Mouse (Mus musculus): ENCODE results near the gene Prkaca. TPM values are rescaled to one million over a fixed set of nuclear protein-coding genes. Genes with fewer than 3 reads are reported as not detected.
"Not testable (repeated sequence)": the region's sequence is repeated elsewhere in the genome, so short reads cannot be mapped to it uniquely, and the experiment has no call there.

Prkaca gene
- total RNA-seq, 2 experiments from 2014 or later = 257 to 273 TPM

DNA sequence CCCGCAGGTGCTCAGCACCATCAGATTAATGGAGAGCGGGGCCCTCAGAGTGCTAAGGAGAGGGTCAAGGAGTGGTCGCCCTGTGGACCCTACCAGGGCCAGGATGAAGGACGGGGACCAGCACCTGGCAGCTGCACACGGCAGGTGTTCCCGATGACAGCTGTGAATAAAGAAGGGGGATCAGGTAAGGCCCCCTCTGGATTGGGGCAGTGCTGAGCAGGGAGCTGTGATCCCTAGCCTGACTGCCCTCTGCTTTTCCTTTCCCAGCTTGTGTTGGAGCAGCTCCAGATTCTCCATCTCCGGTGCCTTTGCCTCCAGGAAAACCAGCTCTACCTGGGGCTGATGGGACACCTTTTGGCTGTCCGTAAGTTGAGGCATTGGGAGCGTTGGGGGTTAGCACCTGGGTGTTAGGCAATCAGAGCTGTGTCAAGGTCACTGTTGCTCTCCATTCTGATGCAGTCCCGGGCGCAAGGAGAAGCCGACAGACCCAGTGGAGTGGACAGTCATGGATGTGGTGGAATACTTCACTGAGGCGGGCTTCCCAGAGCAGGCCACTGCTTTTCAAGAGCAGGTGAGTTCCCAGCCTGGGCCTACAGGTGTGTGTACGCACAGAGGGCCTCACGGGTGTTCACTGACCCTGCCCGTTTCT is 26.4 kb downstream of the Prkaca start:
- no peak for DNase-seq (ENCODE audit: extremely low spot score in 1 of 2, low spot score in 1 of 2)

DNA sequence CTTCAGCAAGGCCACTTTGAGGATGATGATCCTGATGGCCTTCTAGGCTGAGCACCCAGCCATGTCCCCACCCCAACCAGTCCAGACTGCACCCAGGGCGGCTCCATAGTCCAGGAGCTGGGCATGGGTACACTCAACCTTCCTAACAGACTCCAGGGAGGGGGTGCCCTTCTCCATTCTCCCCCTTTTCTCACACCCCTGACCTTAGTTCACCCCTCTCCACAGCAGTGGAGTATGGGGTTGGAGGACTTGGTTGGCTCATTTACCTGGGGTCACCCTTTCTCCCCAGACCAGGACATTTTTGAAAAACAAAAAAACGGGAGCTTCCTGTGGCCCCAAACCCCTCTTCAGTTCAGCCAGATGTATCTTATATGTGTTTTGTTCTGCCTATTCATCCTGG is 27.0 kb downstream of the Prkaca start:
- DNase-seq (ENCODE audit: extremely low spot score in 1 of 2, low spot score in 1 of 2) = no peak

DNA sequence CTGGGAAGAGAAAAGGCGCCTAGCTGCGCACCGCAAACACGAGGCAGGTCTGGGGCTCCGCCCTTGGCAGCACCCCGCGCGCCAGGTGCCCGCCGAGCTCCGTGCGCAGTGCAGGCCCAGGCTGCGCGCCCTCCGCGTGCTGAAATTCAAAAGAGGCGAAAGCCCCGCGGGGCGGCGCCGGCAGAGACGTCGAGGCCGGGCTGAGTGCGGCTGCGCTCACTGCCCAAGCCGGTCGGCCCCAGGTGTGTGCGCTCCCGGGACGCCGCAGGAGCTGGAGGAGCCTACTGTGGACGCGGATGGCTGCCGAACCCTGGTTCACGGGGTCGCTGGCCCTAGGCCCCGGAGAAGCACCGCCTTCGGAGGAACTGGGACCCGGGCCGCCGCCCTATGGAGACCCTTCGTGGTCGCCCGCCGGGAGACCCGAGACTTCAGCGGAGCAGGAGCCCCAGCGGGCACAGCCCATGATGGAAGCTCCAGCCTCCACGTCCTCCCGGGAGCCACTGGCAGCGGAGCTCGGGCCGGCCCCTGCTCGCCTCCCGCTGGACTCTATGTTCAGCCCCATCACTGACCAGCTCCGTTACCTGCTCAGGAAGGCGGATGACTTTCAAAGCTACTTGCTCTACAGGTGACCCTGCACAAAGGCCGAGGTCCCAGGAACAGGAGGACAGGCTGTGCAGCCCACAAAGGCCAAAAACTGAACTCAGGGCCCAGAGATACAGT is 28.6 kb downstream of the Prkaca start, which contains the start of gene 1700067K01Rik:
TSS of gene 1700067K01Rik (plus strand) at position 222 of the 720 bp plus-strand sequence.
- DNase-seq (ENCODE audit: extremely low spot score in 1 of 2, low spot score in 1 of 2) = no peak

DNA sequence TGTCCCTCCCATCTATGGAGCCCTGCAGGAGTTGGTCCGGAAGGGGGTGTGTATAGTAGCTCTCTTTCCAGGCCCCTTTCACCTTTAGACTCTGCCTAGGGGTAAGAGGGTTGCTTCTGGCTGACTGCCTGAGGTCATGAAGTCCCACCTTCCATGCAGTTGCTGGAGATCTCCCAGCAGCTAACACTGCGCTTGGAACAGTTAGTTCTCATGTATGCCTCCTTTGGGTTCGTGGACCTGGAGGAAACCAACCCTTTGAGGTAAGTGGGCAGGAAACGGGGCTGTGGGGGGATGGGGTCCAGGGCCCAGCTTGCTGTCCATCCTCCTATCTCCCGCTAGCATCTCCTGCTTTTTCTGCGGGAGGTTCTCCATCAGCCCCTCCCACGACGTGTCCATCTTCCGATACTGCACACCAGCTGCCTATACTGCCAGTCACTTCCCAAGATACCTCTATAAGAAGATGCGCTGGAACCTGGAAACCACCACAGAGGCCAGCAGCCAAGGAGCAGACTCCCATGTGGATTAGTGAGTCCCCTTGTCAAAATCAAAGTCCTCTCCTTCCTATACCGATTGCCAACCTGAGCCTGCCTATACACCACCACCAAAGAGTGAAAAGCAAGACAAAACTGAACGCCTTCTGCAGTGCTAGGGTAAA is 30.3 kb downstream of the Prkaca start:
- DNase-seq (ENCODE audit: extremely low spot score in 1 of 2, low spot score in 1 of 2) = no peak

DNA sequence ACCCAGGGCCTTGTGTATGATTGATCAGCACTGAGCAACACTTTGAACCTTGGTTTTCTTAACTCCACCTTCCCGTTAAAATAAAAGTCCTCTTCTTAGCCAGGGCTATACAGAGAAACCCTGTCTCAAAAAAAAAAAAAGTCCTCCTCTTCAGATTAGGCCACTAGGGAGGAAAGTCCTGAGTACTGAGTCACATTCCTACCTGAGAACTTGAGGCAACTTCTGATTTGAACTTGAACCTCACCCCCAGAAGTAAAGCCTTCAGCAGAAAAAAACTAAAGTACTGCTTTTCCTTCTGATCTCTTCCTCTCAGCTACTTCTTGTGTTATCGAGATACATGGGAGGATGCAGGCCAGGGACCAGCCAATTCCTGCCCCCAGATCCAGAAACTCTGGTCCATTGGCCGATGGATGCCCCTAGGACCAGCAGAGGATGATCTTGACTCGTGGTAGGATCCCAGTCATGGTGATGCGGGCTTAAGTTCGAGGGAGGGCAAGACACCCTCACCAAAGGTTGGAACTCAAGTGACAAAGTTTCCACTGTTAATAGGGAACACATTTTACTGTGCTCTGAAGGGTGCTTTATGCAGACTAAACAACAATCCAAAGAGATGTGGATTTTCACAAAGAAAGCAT is 30.9 kb downstream of the Prkaca start:
- DNase-seq (ENCODE audit: extremely low spot score in 1 of 2, low spot score in 1 of 2) = no peak

DNA sequence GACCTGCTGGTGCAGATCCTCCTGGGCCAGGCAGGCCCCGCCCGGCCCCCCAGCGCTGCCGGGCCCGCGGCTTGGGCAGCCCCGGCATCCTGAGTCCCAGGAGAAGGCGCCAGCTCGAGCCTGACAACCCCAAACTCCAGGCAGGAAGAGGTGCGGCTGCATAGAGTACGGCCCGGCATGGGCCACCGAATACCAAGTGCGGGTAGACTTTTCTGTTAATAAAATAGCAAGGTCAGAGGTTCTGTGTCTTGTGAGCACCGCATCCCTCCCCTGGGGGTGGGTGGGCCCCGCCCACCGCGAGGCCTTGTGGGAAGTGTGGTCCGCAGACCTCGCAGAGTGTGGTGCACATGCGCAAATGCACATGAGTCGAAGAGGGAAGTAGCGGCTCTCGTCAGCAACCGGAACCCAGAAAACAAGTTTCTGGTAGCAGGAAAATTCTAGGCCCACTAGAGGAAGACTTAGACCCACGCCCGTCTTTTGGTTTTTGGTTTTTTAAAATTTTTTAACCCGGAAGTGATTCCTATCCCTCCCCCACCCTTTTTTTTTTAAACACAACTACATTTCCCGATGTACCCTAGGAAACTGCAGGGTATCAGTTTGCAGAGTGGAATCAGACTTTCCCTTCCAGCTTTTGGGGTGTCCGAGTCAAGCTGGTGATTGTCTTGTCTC is 31.9 kb downstream of the Prkaca start:
- peak; percentile 83 to 90 for DNase-seq (ENCODE audit: extremely low spot score in 1 of 2, low spot score in 1 of 2)

DNA sequence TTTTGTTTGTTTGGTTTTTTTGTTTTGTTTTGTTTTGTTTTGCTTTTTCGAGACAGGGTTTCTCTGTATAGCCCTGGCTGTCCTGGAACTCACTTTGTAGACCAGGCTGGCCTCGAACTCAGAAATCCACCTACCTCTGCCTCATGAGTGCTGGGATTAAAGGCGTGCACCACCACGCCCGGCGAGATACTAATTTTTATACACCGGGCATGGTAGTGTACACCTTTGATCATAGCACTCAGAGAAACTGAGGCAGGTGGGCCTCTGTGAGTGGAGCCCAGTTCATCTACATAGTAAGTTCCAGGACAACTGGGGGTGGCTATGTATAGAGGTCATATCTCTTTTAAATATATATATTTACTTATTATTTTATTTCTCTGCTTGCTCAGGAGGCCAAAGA is 32.7 kb downstream of the Prkaca start:
- DNase-seq (ENCODE audit: extremely low spot score in 1 of 2, low spot score in 1 of 2) = not testable (repeated sequence)

DNA sequence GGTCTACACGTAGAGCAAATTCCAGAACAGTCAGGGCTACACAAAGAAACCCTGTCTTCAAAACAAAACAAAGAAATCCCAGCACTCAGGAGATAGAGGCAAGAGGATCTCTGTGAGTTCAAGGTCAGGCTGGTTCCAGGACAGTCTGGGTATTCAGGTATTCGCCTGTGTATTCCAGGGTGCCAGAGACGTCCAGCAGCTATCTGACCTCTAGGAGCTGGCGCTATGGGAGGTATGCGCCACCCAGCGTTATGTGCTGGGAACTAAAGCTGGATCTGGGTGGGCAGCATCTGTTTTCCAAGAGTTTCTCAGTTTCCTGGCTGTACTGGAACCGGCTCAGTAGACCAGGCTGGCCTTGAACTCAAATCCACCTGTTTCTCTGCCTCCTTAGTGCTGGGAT is 35.6 kb downstream of the Prkaca start:
- no peak for DNase-seq (ENCODE audit: extremely low spot score in 1 of 2, low spot score in 1 of 2)

DNA sequence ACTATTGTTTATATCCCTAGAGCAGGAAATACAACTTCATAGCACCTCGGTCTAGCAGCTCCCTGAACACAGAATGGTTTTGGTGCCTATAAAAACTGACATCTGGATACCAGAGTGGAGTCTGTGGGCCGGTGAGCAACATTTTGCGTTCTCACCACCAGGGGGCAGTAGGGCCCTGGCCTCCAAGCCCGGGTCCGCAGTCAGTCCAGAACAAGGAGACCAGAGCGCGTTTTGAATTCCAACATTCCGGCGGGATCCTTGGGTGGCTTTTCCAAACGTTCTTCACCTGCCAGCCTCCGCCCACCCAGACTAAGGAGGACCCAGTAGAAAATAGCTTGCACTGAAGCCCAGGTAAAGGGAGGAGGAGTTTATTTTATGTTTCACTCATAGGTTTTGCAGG is 37.1 kb downstream of the Prkaca start:
- DNase-seq (ENCODE audit: extremely low spot score in 1 of 2, low spot score in 1 of 2) = peak; percentile 77 to 86

DNA sequence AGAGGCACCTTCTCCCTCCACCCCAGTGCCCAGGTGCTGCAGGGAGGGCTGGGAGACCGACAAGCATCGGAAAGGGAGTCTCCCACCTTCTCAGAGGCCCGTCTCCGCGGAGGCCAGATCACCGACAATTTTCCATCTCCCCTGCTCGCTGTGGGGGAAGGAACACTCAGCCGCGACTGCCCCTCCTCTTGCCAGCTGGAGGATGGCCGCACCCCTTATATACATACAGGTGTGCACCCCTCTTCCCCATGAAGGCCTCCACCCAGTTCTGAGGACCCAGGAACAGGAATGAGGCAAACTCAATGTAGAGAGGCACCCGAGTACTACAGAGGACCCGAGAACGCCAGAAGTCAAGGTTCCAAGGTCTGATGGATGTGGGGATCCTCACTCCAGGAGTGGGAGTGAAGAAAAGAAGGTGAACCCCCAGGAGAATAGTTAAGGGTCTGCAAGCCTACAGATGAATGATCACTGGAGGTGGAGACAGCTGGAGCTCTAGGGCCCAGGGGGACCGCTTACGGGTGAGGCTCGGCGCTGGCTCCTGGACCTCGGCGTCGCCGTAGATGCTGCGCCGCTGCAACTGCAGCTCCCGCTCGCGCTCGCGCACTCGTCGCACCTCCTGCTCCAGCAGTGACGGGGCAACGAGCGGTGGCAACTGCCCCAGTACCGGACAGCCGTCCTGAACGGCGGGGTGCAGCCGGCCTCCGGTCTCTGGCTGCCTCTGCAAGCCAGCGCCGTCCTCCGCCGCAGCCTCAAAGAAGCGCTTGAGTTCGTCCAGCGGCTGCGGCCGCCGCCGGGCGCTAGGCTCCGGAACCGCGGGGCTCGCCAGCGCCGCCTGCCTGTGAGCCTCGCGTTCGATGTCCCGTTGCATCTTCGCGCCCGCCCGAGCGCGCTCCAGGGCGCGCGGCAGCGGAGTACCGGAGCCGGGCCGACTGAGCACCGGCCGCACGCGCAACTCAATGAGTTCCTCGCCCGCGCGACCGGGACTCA is 38.1 kb downstream of the Prkaca start:
- DNase-seq (ENCODE audit: extremely low spot score in 1 of 2, low spot score in 1 of 2) = peak; percentile 55 to 70

DNA sequence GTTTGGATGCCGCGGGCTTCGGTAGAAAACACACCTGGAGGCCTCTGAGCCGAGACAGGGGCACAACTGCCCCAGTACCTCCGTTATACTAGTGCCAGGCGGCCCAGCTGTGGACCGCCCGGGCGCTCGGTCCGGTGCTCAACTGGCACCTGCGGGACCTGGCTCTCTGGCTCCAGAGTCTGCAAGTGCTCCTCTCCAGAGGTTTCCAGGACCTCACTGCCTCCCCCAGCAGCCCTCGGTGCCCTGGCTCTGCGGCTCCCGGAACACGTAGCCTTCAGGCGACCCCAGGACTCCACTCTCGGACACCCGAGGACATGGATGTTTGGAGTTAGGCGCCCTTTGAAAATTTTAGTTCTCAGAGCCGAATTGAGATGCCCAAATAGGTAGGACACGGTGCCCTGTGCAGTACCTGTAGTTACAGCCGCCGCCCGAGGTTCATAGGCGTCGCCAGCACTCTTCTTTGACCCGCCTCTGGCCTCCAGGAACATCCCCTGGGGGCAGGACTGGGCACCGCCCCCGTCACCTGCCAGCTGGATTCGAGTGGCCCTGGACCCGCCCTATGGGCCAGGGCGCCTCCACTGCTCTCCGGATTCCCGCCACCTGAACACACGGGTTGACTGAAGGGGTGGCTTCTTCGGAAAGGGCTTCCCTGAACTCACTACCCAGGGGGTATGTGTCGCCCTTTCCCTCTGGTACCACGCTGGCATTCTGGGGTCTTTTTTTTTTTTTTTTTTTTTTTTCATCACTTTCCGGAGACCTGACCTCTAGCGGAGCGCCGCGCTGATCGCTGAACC is 39.1 kb downstream of the Prkaca start, which contains the start of gene 2210011C24Rik:
TSS of gene 2210011C24Rik (minus strand) at position 467 of the 794 bp plus-strand sequence.
- no peak for DNase-seq (ENCODE audit: extremely low spot score in 1 of 2, low spot score in 1 of 2)

DNA sequence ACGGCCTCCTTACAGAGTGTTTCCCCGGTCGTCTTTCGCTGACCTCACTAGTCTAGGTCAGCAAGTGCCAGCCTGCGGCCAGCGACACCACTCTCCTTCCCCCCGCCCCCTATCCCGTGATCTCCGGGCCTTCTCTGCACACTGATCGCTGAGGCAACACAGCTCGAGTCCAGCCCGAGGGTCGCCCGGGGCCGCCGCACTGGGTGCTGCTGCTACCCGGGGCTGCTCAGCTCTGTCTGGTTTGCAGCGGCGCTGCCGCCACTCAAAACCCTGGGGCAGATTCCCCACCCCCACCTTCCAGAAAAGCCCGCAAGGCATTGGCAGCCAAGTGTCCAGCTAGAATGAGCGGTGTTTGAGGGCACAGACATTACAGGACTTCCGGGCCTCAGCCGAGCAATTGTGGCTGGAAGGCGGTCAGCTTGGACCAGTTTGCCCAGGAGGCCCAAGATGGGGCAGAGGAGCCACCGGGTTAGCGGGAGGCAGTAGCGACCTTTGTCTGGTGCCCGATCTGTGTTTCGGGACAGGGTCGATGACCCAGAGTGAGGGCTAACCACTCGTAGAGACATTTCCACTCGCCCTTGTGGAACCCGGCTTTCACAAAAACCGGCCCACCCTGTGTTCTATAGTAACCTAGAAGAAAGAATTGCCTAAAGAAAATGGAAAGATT is 39.8 kb downstream of the Prkaca start:
- DNase-seq (ENCODE audit: extremely low spot score in 1 of 2, low spot score in 1 of 2) = no peak

DNA sequence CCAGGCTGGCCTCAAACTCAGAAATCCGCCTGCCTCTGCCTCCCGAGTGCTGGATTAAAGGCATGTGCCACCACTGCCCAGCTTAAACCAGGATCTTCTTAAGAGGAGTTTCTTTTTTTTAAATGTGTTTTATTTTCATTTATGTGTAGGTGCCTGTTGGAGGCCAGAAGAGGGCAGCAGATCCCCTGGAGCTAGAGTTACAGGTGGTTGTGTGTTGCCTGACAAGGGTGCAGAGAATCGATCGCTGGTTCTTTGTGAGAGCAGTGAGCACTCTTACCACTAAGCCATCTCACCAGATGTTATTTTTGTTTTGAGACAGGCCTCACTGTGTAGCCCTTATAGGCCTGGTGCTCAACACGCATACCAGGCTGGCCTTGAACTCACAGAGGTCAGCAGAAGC is 43.0 kb downstream of the Prkaca start:
- DNase-seq (ENCODE audit: extremely low spot score in 1 of 2, low spot score in 1 of 2) = no peak

DNA sequence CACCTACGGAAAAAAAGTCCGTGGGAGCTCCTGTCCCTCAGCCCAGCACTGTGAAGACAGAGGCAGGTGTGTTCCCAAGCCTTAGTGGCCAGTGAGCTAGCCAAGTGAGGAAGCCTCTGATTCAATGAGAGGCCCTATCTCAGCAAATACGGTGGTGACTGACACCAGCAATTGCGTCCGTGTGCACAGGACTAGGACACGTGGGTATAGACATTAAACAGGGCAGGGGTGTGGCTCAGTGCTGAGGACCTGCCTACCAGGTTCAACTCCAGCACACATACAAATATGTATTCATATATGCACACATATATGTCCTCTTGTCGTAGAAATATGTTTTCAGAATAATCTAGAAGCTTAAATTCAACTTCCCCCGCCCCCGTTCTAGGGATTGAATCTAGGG is 46.9 kb downstream of the Prkaca start:
- no peak for DNase-seq (ENCODE audit: extremely low spot score in 1 of 2, low spot score in 1 of 2)

DNA sequence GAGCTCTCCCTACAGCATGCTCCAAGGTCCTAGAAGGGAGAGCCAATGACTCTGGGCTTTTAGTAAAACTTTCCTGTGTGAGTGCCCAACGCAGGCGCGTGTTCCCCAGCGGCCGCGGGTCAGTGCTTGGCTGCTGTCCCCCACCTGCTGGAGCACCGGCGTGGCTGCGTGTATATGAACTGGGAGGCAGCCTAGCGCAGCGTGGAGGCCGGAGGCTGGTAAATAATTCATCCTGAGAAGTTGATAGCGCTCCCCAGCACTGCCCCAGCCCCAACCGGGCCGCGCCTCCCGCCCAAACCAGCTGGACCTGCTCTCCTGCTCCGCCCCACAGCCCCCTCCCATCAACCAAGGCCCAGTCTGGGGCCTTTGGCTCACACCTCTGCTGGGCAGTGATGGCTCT is 48.3 kb downstream of the Prkaca start, which contains the start of gene Palm3:
TSS of gene Palm3 (plus strand) at position 376 of the 400 bp plus-strand sequence.
- no peak for DNase-seq (ENCODE audit: extremely low spot score in 1 of 2, low spot score in 1 of 2)

DNA sequence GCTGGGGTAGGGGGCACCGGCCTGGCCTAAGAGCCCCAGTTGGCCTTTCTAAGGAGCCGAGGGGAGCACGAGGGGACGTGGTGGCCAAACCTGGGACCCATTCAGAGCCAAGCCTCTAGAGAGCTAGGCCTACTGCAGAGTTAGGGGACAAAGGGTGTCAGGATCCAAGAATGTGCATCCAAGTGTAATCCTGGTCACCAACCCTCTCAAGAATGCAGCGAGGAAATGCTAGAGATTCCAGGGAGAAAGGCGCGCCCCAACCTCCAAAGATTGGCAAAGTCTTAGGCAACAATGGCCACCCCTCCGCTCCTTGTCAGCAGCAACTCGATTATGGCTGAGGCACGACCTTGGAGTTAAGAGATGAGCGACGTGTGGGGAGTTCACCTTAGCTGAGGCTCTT is 48.8 kb downstream of the Prkaca start:
- DNase-seq (ENCODE audit: extremely low spot score in 1 of 2, low spot score in 1 of 2) = no peak

DNA sequence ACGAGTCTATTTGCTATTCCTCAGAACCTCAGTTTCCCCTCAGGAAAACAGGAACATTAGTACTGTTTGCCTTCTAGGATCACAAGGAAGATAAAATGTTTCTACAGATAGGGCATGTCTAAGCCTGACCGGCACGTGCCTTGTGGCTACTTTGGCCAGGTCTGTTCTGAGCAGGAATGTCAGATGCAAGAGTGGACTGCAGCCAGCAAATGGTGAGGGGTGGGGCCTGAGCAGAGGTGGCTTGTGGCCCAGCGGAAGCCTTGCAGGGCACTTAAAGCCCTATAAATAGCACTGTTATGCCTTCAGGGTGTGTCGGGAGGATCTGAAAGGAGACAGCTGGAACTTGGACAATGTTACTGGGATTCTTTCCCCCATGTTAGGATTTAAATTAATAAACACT is 50.3 kb downstream of the Prkaca start:
- DNase-seq (ENCODE audit: extremely low spot score in 1 of 2, low spot score in 1 of 2) = no peak

DNA sequence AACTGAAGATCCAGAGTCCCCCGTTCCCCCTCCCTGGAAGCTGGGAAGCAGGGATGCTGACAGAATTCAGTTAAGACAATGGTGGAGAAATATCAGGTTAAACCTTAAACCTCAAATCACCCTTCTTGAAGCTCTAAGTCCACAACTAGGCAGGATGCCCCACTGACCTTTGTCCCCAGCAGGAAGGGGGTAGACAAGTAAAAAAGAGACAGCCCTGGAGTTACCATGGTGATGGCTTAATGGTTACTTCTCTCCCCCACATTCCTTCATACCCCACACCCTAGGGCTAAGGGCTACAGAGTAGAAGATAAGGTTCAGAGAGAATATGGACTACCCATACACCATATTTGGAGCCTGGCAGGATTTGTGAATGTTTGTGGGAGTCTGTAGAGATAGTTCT is 50.8 kb downstream of the Prkaca start:
- DNase-seq (ENCODE audit: extremely low spot score in 1 of 2, low spot score in 1 of 2) = no peak
